Mouse (Mus musculus): Measurements from ENCODE around the gene Agmo. TPM values are rescaled to one million over a fixed set of nuclear protein-coding genes. Genes with fewer than 3 reads are reported as not detected.

Agmo gene
- polyA plus RNA-seq (2016; fragmentation: Nextera tagmentation; extraction: Ambion mirVana) = 0.31 and 0.46 TPM in 2 replicates

DNA sequence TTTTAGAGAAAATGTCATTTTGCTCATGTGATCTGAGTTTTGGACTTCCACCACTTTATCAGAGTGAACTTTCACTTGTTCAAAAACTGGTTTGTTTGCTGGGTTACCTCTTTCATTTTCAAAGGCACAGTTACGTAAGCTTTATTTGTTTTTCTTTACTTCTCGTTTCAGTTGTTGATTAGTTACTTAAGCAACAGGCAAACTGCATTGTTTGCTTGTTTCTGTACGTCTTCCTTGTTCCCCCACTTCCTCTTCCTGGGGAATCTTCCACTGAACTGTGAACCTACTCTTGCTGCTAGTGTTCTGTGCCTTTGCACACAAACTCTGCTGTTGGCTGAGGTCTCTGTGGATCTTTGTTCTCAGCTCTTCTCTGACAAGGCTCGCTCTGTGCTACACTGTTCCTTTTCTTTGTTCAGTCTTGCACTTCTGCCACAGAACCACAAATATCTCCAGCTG is at the start of gene Agmo:
Gene Agmo (plus strand): TSS at position 76 of the 456 bp plus-strand sequence.
- 67% methylated on average over 4 of the region's 4 CpGs for WGBS
- H3K4me2 ChIP-seq = no peak within 1 kb of the TSS
- H3K9me3 ChIP-seq = no peaks in the 10 kb centered on the region

DNA sequence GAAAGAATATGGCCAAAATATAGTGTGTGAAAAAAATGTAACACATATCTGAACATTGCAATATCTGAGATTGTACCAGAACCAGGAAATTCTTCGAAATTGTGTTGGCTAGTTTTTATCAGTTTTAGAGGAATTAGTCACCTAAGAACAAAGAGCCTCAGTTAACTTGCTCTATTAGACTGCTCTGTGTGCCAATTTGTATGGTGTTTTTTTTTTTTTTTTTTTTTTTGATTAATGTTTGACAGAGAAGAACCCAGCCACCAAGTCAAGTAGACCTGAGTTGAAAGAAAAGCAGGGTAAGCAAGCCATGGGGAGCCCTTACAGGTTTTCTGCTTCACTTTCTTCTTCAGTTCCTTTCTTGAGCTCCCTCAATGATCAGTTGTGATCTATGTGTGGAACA is 10.3 kb upstream of the Agmo start:
- H3K4me3 ChIP-seq (replicated peaks) = no peak overlapping the region
- no peak for ATAC-seq (ENCODE audit: insufficient number of reproducible peaks, insufficient read depth, low FRiP score, low TSS enrichment, low read depth)
- no peak overlapping the region for H3K9ac ChIP-seq (replicated peaks)
- no peak overlapping the region for H3K27ac ChIP-seq
- H3K4me1 ChIP-seq (replicated peaks) = no peaks in the 10 kb centered on the region
- H3K4me2 ChIP-seq = no peak overlapping the region
- H3K36me3 ChIP-seq = no peaks in the 10 kb centered on the region
- no peaks in the 10 kb centered on the region for H3K9me3 ChIP-seq
- 90% methylated on average over 1 of the region's 1 CpGs for WGBS
- no peaks in the 10 kb centered on the region for H3K27me3 ChIP-seq

More for the DNA sequence above, at the start of gene Agmo:
- H3K4me3 ChIP-seq (replicated peaks) = no peak within 1 kb of the TSS
- H3K27me3 ChIP-seq = no peaks in the 10 kb centered on the region
- H3K27ac ChIP-seq = 0 out of 2 replicates have a peak within 1 kb of the TSS, but pooled peaks have one; percentile 12
- H3K36me3 ChIP-seq = no peaks in the 10 kb centered on the region
- ATAC-seq (ENCODE audit: insufficient number of reproducible peaks, insufficient read depth, low FRiP score, low TSS enrichment, low read depth) = no peak
- no peak within 1 kb of the TSS for H3K9ac ChIP-seq (replicated peaks)
- peaks cover 4% of the 10 kb centered on the region; the same call in 1 of the 2 replicates for H3K4me1 ChIP-seq (replicated peaks)

DNA sequence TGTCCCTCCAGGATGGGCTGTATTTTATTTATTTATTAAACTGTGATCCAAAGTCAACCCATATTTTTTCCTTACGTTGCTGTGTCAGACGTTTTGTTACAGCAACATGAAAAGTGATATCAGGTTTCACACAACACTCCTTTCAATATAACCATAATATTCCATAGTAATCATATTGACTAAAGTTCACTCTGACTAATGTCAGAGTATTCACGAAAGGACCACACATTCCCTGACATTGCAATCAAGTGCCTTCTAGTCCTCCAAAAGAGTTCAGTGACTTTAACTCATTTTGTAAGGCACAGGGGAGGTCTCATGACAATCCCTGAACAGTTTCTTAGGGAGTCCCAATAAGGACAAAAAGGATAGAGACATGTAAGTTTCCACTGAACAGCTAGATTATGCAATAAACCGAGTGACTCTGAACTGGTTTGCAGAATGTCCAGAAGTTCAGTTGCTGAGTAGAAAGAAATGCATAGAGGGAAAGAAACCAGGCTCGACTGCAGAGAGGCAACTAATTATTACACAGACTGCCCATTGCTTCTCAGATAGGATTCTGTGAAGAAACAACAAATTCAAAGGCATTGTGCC is 371 bp upstream of the Agmo start:
- Histone ChIP-seq H3K4me2 (no peak overlapping the region), H3K4me3 (replicated peaks) (no peak overlapping the region), H3K9ac (replicated peaks) (no peak overlapping the region), H3K36me3 (no peaks in the 10 kb centered on the region), H3K4me1 (replicated peaks) (peaks cover 4% of the 10 kb centered on the region; the same call in 1 of the 2 replicates), H3K9me3 (no peaks in the 10 kb centered on the region), H3K27me3 (no peaks in the 10 kb centered on the region), H3K27ac (no peak overlapping the region)
- ATAC-seq (ENCODE audit: insufficient number of reproducible peaks, insufficient read depth, low FRiP score, low TSS enrichment, low read depth) = no peak
- 74% methylated on average over 5 of the region's 5 CpGs for WGBS

- H3K9me3 ChIP-seq = no peaks in the 10 kb centered on the region
- H3K4me1 ChIP-seq (replicated peaks) = peaks cover 4% of the 10 kb centered on the region; the same call in 1 of the 2 replicates
- no peak overlapping the region for H3K4me2 ChIP-seq
- ATAC-seq (ENCODE audit: insufficient number of reproducible peaks, insufficient read depth, low FRiP score, low TSS enrichment, low read depth) = no peak
- no peak overlapping the region for H3K27ac ChIP-seq
- H3K9ac ChIP-seq (replicated peaks) = no peak overlapping the region
- no peaks in the 10 kb centered on the region for H3K36me3 ChIP-seq
- H3K27me3 ChIP-seq = no peaks in the 10 kb centered on the region
- WGBS = 79% methylated on average over 3 of the region's 3 CpGs
- no peak overlapping the region for H3K4me3 ChIP-seq (replicated peaks)
Observed at GRCm38 (mm10) chr12:37242484-37242883, 1.0 kb downstream of the Agmo start.

DNA sequence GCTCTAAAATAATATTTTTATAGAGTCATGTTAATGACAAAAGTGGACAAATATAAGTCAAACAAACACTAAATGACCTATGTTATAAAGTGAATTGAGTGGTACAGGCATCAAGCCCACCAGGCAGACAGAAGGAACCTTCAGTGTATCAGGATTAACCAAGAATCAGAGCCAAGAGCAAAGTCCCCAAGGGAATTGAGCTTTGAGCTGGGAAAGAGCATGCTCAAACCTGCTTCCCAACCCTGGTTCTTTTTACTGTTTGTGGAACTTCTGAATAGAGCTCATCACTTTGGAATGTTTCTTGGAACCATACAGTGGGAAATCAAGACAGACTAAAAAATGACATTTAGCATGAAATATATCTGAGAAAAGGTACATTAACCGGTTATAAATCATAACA is 3.4 kb downstream of the Agmo start:
- no peak overlapping the region for H3K4me3 ChIP-seq (replicated peaks)
- H3K36me3 ChIP-seq = no peaks in the 10 kb centered on the region
- no peak overlapping the region for H3K9ac ChIP-seq (replicated peaks)
- WGBS = 92% methylated on average over 1 of the region's 1 CpGs
- no peaks in the 10 kb centered on the region for H3K9me3 ChIP-seq
- peaks cover 4% of the 10 kb centered on the region; the same call in 1 of the 2 replicates for H3K4me1 ChIP-seq (replicated peaks)
- no peak for ATAC-seq (ENCODE audit: insufficient number of reproducible peaks, insufficient read depth, low FRiP score, low TSS enrichment, low read depth)
- no peak overlapping the region for H3K4me2 ChIP-seq
- H3K27ac ChIP-seq = no peak overlapping the region
- no peaks in the 10 kb centered on the region for H3K27me3 ChIP-seq

GRCm38 (mm10) chr12:37251688-37252087 is 10.2 kb downstream of the Agmo start:
- no peaks in the 10 kb centered on the region for H3K4me1 ChIP-seq (replicated peaks)
- no peak overlapping the region for H3K9ac ChIP-seq (replicated peaks)
- no peak overlapping the region for H3K27ac ChIP-seq
- H3K4me2 ChIP-seq = no peak overlapping the region
- no peaks in the 10 kb centered on the region for H3K27me3 ChIP-seq
- H3K36me3 ChIP-seq = no peaks in the 10 kb centered on the region
- 84% methylated on average over 5 of the region's 5 CpGs for WGBS
- ATAC-seq (ENCODE audit: insufficient number of reproducible peaks, insufficient read depth, low FRiP score, low TSS enrichment, low read depth) = no peak
- H3K9me3 ChIP-seq = no peaks in the 10 kb centered on the region
- H3K4me3 ChIP-seq (replicated peaks) = no peak overlapping the region

- WGBS = 68% methylated on average over 2 of the region's 2 CpGs
- H3K27ac ChIP-seq = no peak overlapping the region
- no peak overlapping the region for H3K4me3 ChIP-seq (replicated peaks)
- H3K9me3 ChIP-seq = no peaks in the 10 kb centered on the region
- no peaks in the 10 kb centered on the region for H3K36me3 ChIP-seq
- no peaks in the 10 kb centered on the region for H3K4me1 ChIP-seq (replicated peaks)
- H3K9ac ChIP-seq (replicated peaks) = no peak overlapping the region
- H3K4me2 ChIP-seq = no peak overlapping the region
- no peaks in the 10 kb centered on the region for H3K27me3 ChIP-seq
- ATAC-seq (ENCODE audit: insufficient number of reproducible peaks, insufficient read depth, low FRiP score, low TSS enrichment, low read depth) = no peak
Observed at GRCm38 (mm10) chr12:37257099-37257498, 15.7 kb downstream of the Agmo start.

DNA sequence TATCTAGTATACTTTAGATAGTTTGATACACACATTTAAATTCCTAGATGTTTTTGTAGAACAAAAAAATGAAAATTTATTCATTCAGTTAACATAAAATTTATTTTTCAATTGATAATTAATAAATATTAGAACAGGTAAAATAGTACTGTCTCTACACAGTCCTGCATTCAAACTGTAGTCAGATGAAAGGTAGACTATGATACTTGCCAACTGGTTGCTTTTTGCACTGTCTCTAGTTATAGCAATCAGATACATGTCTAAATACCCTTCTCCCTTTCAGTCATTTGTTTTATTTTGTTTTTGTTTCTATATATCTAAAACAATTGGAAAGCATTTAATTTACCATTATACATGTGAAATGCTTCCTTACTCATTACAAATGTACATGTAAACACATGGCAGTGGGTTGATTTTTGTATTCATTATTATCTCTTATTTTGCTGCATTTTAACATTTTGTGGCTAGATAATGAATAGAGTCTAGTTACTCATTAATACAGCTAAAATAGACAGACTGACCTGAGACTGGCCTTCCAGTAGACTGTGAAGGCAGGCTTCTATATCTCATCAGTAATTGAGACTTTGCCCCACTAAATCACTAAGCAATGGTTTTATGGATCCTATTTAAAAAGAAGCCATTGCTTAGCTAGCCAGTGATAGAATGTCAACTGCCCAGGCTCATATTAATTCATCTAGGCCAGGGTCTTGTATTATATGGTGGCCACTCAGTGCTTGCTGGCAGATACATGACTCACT is 18.5 kb downstream of the Agmo start:
- Histone ChIP-seq H3K9ac (replicated peaks) (no peak overlapping the region), H3K9me3 (no peaks in the 10 kb centered on the region), H3K36me3 (no peaks in the 10 kb centered on the region), H3K27me3 (no peaks in the 10 kb centered on the region), H3K4me2 (no peak overlapping the region), H3K4me3 (replicated peaks) (no peak overlapping the region), H3K4me1 (replicated peaks) (no peaks in the 10 kb centered on the region), H3K27ac (no peak overlapping the region)
- ATAC-seq (ENCODE audit: insufficient number of reproducible peaks, insufficient read depth, low FRiP score, low TSS enrichment, low read depth) = no peak

- H3K4me1 ChIP-seq (replicated peaks) = no peaks in the 10 kb centered on the region
- no peak for ATAC-seq (ENCODE audit: insufficient number of reproducible peaks, insufficient read depth, low FRiP score, low TSS enrichment, low read depth)
- no peak overlapping the region for H3K4me3 ChIP-seq (replicated peaks)
- H3K27me3 ChIP-seq = no peaks in the 10 kb centered on the region
- no peak overlapping the region for H3K27ac ChIP-seq
- H3K36me3 ChIP-seq = no peaks in the 10 kb centered on the region
- 90% methylated on average over 3 of the region's 3 CpGs for WGBS
- H3K9ac ChIP-seq (replicated peaks) = no peak overlapping the region
- no peaks in the 10 kb centered on the region for H3K9me3 ChIP-seq
- H3K4me2 ChIP-seq = no peak overlapping the region
Observed at GRCm38 (mm10) chr12:37263685-37264084, 22.2 kb downstream of the Agmo start.

DNA sequence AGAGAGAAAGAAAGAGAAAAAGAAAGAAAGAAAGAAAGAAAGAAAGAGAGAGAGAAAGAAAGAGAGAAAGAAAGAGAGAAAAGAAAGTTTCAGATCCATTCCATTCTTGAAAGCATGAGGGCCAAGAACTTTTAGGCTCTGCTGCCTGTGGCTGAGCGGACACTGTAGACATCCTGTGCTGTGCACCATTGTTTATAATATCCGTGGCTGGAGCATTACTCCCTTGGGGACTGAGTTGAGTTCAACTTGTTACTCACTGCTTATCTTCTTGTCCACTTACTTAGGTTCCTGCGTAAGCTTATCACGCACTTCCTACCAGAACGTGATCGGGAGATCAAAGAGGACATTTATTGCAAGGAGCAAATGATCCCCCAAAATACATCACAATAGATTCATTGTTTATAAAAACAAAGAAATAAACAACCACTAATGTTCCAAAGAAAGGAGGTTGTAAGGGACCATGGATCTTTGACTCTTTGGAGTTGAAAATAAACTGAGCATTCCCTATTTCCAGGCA is 27.3 kb downstream of the Agmo start:
- Histone ChIP-seq H3K9me3 (no peaks in the 10 kb centered on the region), H3K27me3 (no peaks in the 10 kb centered on the region), H3K4me3 (replicated peaks) (no peak overlapping the region), H3K36me3 (no peaks in the 10 kb centered on the region), H3K27ac (no peak overlapping the region), H3K4me1 (replicated peaks) (peaks cover 8% of the 10 kb centered on the region; the same call in 1 of the 2 replicates), H3K4me2 (no peak overlapping the region), H3K9ac (replicated peaks) (no peak overlapping the region)
- no peak for ATAC-seq (ENCODE audit: insufficient number of reproducible peaks, insufficient read depth, low FRiP score, low TSS enrichment, low read depth)
- 61% methylated on average over 6 of the region's 6 CpGs for whole genome bisulfite sequencing

DNA sequence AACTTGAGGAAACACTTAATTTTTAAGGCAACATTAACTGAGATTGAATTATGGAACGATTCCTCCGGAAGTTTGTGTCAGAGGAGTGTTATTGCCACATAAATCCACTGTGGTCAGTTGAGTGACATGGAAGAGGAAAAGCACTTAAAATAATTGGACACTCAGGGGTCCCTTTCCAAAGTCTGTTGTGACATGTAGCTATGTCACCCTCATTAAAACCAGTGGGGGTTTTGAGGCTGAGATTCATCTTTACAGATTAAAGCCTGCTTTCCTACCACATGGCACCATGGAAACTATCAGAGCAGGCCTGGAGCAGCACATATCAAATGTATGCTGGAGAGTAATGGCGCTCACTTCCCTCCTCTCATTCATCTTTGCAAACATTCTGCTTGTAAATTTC is 31.2 kb downstream of the Agmo start:
- no peak overlapping the region for H3K9ac ChIP-seq (replicated peaks)
- H3K9me3 ChIP-seq = no peaks in the 10 kb centered on the region
- no peak overlapping the region for H3K4me3 ChIP-seq (replicated peaks)
- WGBS = 26% methylated on average over 3 of the region's 3 CpGs
- H3K27me3 ChIP-seq = no peaks in the 10 kb centered on the region
- no peaks in the 10 kb centered on the region for H3K36me3 ChIP-seq
- no peak overlapping the region for H3K4me2 ChIP-seq
- H3K27ac ChIP-seq = peak overlapping the region; percentile 25; the same call in 1 of the 2 replicates
- ATAC-seq (ENCODE audit: insufficient number of reproducible peaks, insufficient read depth, low FRiP score, low TSS enrichment, low read depth) = no peak
- peaks cover 8% of the 10 kb centered on the region; the same call in 1 of the 2 replicates for H3K4me1 ChIP-seq (replicated peaks)

Data from limb, embryonic 12.5 days (tissue).